Mouse (Mus musculus): ENCODE measurements at regions not wholly inside any gene's neighbourhood (a gene's known extent, or its start where the extent isn't known, plus 50 kb on each side); places are given as distances from the start of the nearest gene placed in this dataset.

DNA sequence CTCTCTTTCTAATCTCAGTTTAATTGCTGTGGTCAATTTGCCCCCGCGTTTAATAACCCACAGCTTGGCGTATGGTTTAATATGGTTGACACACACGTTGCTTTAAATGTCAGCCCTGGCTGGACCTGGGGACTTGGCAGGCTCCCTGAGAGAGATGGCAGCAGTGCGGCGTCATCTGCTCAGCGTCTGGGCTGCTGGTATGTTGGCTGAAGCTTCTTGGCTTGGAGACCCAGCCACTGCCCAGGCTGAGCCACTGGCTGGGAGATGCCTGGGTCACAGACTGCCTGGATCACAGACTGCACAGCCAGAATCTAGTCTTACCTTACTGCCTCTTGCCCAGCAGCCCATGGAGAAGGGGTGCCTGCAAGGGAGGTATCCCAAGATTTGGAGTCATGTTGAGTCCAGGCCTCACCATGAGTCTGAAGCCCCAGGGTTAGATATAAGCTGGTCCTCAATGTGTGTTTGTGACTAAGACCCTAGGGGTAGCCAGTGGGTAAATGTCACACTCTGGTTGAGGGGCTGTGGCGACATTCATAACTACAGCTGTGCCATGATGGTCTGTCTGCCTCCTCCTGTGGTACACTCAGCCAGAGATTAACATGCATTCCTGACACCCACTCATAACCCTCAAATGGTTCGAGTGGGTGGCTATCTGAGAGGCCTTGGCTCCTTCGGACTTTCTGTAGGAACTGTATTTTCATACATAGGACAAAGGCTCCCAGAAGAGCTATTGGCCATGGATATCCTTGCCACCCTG lies 99.8 kb upstream of the Irx3 start:
- DNase-seq (ENCODE audit: extremely low read depth, low read depth, low spot score) = no peak

GRCm38 (mm10) chr8:91899747-91900146 lies 97.9 kb upstream of the Irx3 start:
- no peak for DNase-seq (ENCODE audit: extremely low read depth, low read depth, low spot score)

GRCm38 (mm10) chr8:91897381-91897780 lies 95.5 kb upstream of the Irx3 start:
- DNase-seq (ENCODE audit: extremely low read depth, low read depth, low spot score) = no peak

GRCm38 (mm10) chr8:91895987-91896386 lies 94.1 kb upstream of the Irx3 start:
- DNase-seq (ENCODE audit: extremely low read depth, low read depth, low spot score) = no peak

- no peak for DNase-seq (ENCODE audit: extremely low read depth, low read depth, low spot score)
Observed at GRCm38 (mm10) chr8:91884862-91885261, 83.0 kb upstream of the Irx3 start.

DNA sequence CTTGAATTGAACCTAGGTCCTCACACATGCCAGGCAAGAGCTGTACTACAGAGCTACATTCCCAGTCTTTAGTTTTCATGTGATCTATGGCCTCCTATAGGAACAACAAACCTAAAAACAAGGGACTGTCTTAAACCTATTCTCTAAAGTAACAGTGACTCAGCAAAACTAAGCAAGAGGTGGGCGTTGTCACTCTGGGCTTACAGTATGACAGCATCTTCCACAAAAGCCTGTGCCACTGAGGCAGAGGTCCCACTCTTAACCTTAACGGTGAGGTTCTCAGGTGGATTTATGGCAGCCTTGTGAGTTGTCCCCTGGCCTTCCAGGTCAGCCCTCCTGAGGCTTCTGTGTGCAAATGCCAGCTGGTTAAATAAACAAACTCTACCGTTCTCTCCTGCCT lies 82.5 kb upstream of the Irx3 start:
- no peak for DNase-seq (ENCODE audit: extremely low read depth, low read depth, low spot score)

DNA sequence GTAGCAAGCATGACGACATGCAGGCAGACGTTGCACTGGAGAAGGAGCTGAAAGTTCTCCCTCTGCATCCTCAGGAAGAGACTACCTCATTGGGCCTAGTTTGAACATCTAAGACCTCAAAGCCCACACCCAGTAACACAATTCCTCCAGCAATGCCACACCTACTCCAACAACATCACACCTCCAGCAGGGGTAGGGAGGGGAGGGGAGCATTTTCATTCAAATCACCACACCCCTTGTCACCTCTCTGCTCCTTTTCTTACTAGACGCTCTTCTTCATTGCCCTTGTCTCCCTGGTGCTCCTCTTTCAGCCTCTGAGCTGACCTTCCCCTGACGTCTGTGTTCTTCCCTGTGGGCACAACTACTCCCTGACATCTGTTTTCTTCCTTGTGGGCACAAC lies 81.1 kb upstream of the Irx3 start:
- DNase-seq (ENCODE audit: extremely low read depth, low read depth, low spot score) = no peak

DNA sequence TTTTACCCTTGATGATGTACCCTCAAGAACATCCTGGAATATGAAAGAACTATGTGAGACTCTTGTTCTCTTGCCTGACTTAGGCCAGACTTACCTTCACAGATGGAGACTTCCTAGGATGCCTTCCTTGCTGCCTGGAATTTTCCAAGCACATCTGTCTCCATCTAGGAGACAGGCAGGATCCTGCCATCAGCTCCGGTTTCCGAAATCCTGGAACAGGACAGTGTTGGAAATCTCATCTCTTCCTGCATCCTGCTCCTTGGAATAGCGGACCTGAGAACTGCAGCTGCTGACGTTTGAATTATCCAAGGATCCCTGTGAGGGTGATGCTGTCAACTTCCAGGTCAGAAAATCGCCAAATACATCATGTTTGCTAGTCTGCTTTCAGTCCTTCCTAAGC lies 77.0 kb upstream of the Irx3 start:
- no peak for DNase-seq (ENCODE audit: extremely low read depth, low read depth, low spot score)

- no peak for DNase-seq (ENCODE audit: extremely low read depth, low read depth, low spot score)
Observed at GRCm38 (mm10) chr8:91876161-91876560, 74.3 kb upstream of the Irx3 start.

GRCm38 (mm10) chr8:91873232-91873631 lies 71.4 kb upstream of the Irx3 start:
- DNase-seq (ENCODE audit: extremely low read depth, low read depth, low spot score) = no peak

- no peak for DNase-seq (ENCODE audit: extremely low read depth, low read depth, low spot score)
Observed at GRCm38 (mm10) chr8:91872278-91873115, 70.6 kb upstream of the Irx3 start.

GRCm38 (mm10) chr8:91867069-91867468 lies 65.2 kb upstream of the Irx3 start:
- DNase-seq (ENCODE audit: extremely low read depth, low read depth, low spot score) = no peak

DNA sequence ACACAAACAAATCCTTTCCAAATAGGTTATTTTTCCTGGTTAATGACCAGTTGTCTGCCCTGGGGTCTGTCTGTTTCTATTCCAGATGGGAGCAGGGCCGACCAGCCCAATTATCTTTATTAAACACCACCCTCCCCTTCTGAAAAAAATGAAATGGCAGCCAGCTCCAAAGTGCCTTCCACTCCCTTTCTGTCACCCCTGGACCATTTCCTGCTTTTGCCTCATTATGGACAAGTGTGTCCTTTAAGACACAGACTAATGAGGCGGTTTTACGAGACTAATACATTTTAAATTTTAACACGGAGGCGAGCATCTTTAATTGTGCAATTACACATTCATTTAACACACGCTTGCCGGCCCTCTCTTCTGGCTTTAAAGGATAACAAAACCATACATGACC lies 64.2 kb upstream of the Irx3 start:
- DNase-seq (ENCODE audit: extremely low read depth, low read depth, low spot score) = no peak

DNA sequence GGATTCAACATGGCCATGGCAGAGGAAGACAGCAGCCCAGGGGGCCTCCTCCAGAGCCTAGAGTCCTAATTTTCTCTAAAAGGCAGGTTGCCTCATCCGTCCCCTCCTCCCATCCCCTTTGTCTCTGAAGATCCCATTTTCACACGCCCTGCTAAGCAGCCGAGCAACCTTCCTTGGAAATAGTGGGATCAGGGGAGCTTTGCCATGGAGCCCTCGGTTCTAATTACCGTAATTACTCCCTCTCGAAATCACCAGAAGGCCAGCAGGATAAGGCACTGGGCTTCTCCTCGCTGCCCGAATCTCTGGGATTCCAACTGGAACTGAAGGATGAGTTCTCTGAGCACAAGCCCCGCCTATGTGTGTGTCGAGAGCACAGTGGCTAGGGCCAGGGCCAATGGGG lies 63.5 kb upstream of the Irx3 start:
- no peak for DNase-seq (ENCODE audit: extremely low read depth, low read depth, low spot score)

- DNase-seq (ENCODE audit: extremely low read depth, low read depth, low spot score) = no peak
Observed at GRCm38 (mm10) chr8:91863505-91863904, 61.6 kb upstream of the Irx3 start.

DNA sequence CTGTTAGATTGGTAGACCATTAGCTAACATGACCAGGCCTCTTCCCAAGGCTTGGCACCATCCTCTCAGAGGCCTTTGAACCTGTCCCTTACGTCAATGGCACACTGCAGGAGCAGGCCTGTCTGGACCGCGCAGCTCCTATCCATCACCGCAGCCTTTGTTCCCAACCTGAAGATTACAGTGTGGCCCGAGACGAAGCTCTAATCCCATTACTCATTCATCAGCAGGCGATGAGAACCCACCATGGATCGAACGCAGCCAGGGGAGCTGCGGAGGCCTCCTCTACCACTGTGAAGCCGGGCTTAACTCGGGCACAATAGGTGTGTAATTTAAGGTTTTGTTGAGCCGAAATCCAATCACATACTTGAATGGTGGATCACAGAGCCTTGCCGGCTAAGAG lies 54.0 kb upstream of the Irx3 start:
- DNase-seq (ENCODE audit: extremely low read depth, low read depth, low spot score) = no peak

DNA sequence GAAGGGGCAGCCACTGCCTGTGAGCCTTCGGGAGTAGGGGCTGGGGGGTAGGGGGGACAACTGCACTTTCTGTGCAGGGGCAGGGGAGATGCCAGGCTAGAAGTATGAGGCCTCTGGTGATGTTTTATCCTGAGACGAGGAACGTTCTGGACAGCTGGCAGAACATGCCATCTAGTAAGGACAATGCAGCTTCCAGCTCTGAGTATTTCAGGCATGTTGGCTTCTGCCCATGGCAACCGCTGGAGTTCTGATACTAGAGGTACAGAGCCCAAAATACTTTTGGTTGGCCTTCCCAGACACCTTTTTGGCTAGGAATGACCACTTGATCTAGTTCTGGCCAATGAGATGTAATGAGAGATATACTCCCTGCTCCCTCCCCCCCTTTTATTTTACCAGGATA lies 52.5 kb upstream of the Irx3 start:
- DNase-seq (ENCODE audit: extremely low read depth, low read depth, low spot score) = no peak

DNA sequence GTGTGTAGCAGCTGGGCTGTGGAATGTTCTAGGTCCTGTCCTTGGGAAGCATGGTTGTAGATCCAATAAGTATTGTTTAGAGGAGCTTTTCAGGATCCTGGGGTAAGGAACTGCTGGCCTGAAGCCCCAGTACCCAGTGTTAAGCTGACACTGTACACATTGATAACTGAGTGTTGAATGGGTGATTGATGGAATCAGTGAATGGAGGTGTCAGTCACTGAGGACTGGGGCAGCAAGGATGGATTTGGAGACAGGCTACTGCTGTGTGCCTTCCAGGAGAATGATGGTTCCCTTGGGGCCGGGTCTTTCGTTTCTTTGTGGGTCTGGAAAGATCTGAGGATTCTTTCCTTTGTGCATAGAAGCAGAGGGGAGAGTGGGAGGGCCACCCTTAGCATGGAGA lies 51.9 kb upstream of the Irx3 start:
- DNase-seq (ENCODE audit: extremely low read depth, low read depth, low spot score) = no peak

DNA sequence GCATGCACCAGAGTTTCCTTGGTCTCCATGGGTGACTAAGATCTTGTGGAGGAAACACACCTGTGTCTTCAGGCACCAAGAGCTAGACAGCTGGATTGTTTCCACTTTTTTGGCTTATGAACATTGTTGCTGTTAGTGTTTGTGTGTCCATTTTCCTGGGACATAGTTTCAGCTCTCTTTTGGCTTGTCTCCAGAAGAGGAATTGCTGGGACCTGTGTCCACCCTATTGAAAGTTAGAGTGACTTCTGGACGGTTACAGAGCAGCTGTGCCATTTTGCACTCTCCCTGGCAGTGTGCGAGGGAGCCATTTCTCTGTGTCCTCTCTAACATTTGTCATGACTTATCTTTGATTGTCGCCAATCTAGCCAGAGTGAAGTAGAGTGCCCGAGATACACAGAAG lies 51.5 kb upstream of the Irx3 start:
- no peak for DNase-seq (ENCODE audit: extremely low read depth, low read depth, low spot score)

Data from fat pad, adult 2 months (tissue).